Mouse (Mus musculus) kidney, embryonic 15.5 days (tissue): ENCODE measurements at regions not wholly inside any gene's neighbourhood (a gene's known extent, or its start where the extent isn't known, plus 50 kb on each side); places are given as distances from the start of the nearest gene placed in this dataset.
"Not testable (repeated sequence)": the region's sequence is repeated elsewhere in the genome, so short reads cannot be mapped to it uniquely, and the experiment has no call there.

Experiments
- ATAC-seq: fragments of 200-750 bp; cut with Nextera tagmentation; replicated peaks from 2 replicates; pipeline ENCODE4 v1.8.0; 2017; ENCODE audit warnings: moderate TSS enrichment; ENCODE audit not compliant: low FRiP score
- H3K27ac ChIP-seq: fragments of 300-500 bp; sonication (generic); 2 replicates; pipeline ENCODE4 v1.5.1; 2015; ENCODE audit warnings: mild to moderate bottlenecking, inconsistent platforms
- H3K27me3 ChIP-seq: fragments of 300-500 bp; sonication (generic); 2 replicates; pipeline ENCODE4 v1.6.1; 2015; ENCODE audit warnings: inconsistent platforms
- H3K36me3 ChIP-seq: fragments of 300-500 bp; sonication (generic); 2 replicates; pipeline ENCODE4 v1.6.1; 2015; ENCODE audit warnings: inconsistent platforms
- H3K4me1 ChIP-seq: fragments of 300-500 bp; sonication (generic); 2 replicates; pipeline ENCODE4 v1.6.1; 2015; ENCODE audit warnings: inconsistent platforms
- H3K4me2 ChIP-seq: fragments of 300-500 bp; sonication (generic); 2 replicates; pipeline ENCODE4 v1.6.1; 2015; ENCODE audit warnings: moderate library complexity, mild to moderate bottlenecking, inconsistent platforms
- H3K4me3 ChIP-seq: fragments of 300-500 bp; sonication (generic); replicated peaks from 2 replicates; pipeline ENCODE4 v1.5.1; 2015; ENCODE audit warnings: mild to moderate bottlenecking, inconsistent platforms
- H3K9ac ChIP-seq: fragments of 300-500 bp; sonication (generic); 2 replicates; pipeline ENCODE4 v1.6.1; 2015; ENCODE audit warnings: mild to moderate bottlenecking, inconsistent platforms
- H3K9me3 ChIP-seq: fragments of 300-500 bp; sonication (generic); replicated peaks from 2 replicates; pipeline ENCODE4 v1.6.1; 2016; ENCODE audit warnings: inconsistent platforms
- WGBS: fragments of 180-500 bp; shearing (Covaris S2); methylation state at CpG from one replicate; pipeline ENCODE4 v1.1.7; 2015; ENCODE audit warnings: mixed read lengths; 5-methylcytosine and 5-hydroxymethylcytosine counted together

DNA sequence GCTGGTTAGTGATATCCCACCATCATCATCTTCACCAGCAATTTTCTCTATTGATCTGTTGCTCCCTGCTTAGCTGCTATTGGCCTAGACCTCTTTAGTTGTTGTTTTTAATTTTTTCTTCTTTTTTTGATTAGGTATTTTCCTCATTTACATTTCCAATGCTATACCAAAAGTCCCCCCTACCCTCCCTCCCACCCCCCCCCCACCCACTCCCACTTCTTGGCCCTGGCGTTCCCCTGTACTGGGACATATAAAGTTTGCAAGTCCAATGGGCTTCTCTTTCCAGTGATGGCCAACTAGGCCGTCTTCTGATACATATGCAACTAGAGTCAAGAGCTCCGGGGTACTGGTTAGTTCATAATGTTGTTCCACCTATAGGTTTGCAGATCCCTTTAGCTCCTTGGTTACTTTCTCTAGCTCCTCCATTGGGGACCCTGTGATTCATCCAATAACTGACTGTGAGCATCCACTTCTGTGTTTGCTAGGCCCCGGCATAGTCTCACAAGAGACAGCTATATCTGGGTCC, 386.7 kb upstream of the Pcdh10 start:
- H3K27me3 ChIP-seq, H3K36me3 ChIP-seq, H3K4me3 ChIP-seq, H3K27ac ChIP-seq, H3K4me2 ChIP-seq, H3K9me3 ChIP-seq, H3K4me1 ChIP-seq, H3K9ac ChIP-seq: not testable (repeated sequence)
- 87% methylated on average over 4 of the region's 4 CpGs for WGBS
- ATAC-seq = peak; percentile 78
